Mouse (Mus musculus) forebrain, embryonic 14.5 days (tissue): ENCODE results near the gene Gm45844. TPM values are rescaled to one million over a fixed set of nuclear protein-coding genes. Genes with fewer than 3 reads are reported as not detected.

Experiments used
- ATAC-seq: fragments of 200-750 bp; cut with Nextera tagmentation; 2 replicates; pipeline ENCODE4 v1.8.0; 2017; ENCODE audit warnings: mild to moderate bottlenecking, moderate library complexity
- DNase-seq: peaks from one replicate; pipeline ENCODE4 v3.0.0-alpha.2; 2015; ENCODE audit warnings: low spot score
- H3K27ac ChIP-seq: fragments of 300-500 bp; sonication (generic); 2 replicates; pipeline ENCODE4 v1.5.1; 2014; ENCODE audit warnings: low read depth, mild to moderate bottlenecking, control low read depth, low read length, moderate library complexity
- H3K27me3 ChIP-seq: fragments of 300-500 bp; sonication (generic); replicated peaks from 2 replicates; pipeline ENCODE4 v1.6.1; 2014; ENCODE audit warnings: low read length, control low read depth, mixed read lengths; ENCODE audit not compliant: control insufficient read depth, insufficient read depth
- H3K36me3 ChIP-seq: fragments of 300-500 bp; sonication (generic); 2 replicates; pipeline ENCODE4 v1.6.1; 2014; ENCODE audit warnings: low read length, control low read depth; ENCODE audit not compliant: control insufficient read depth, insufficient read depth
- H3K4me1 ChIP-seq: fragments of 300-500 bp; sonication (generic); 2 replicates; pipeline ENCODE4 v1.6.1; 2014; ENCODE audit warnings: antibody characterized with exemption, low read length, control low read depth; ENCODE audit not compliant: control insufficient read depth, insufficient read depth
- H3K4me2 ChIP-seq: fragments of 300-500 bp; sonication (generic); 2 replicates; pipeline ENCODE4 v1.6.1; 2014; ENCODE audit warnings: mild to moderate bottlenecking, control low read depth, low read length
- H3K4me3 ChIP-seq: fragments of 300-500 bp; sonication (generic); 2 replicates; pipeline ENCODE4 v1.5.1; 2014; ENCODE audit warnings: low read depth, low read length, control low read depth
- H3K9ac ChIP-seq: fragments of 300-500 bp; sonication (generic); 2 replicates; pipeline ENCODE4 v1.6.1; 2014; ENCODE audit warnings: mild to moderate bottlenecking, low read length, control low read depth, moderate library complexity
- H3K9me3 ChIP-seq: fragments of 300-500 bp; sonication (generic); replicated peaks from 2 replicates; pipeline ENCODE4 v1.6.1; 2016; ENCODE audit warnings: low read length, control low read depth, mixed read lengths; ENCODE audit not compliant: control insufficient read depth
- WGBS: fragments of 180-500 bp; shearing (Covaris S2); extraction: QIAGEN DNeasy Blood & Tissue Kit; methylation state at CpG from one replicate; pipeline ENCODE4 v1.1.7; 2014; 5-methylcytosine and 5-hydroxymethylcytosine counted together
- microRNA-seq: library from miRNA; unstranded; fragments of <30 nt; microRNA quantifications from one replicate; pipeline ENCODE4, GENCODE M21; 2016
- polyA plus RNA-seq: library from polyadenylated mRNA; unstranded; fragments of >200 nt; fragmentation: Nextera tagmentation; extraction: Ambion mirVana; gene quantifications from 2 replicates; pipeline ENCODE4 v1.2.1, GENCODE M21; 2014

Gm45844 gene
- polyA plus RNA-seq, 1 experiment from 2014 or later = 5.8 TPM

GRCm38 (mm10) chr7:7185897-7186296 lies 92.2 kb downstream of the Gm45844 start:
- Histone ChIP-seq H3K27ac (no peak overlapping the region), H3K27me3 (no peaks in the 10 kb centered on the region), H3K4me1 (no peaks in the 10 kb centered on the region), H3K36me3 (peaks cover 22% of the 10 kb centered on the region), H3K9ac (no peak overlapping the region), H3K4me3 (no peak overlapping the region), H3K4me2 (no peak overlapping the region), H3K9me3 (no peaks in the 10 kb centered on the region)
- DNase-seq (no peak), ATAC-seq (no peak)
- 90% methylated on average over 1 of the region's 1 CpGs for WGBS

- H3K4me2 ChIP-seq = peak within 1 kb of the TSS; percentile 64
- no peaks in the 10 kb centered on the region for H3K9me3 ChIP-seq
- H3K36me3 ChIP-seq = peaks cover 13% of the 10 kb centered on the region
- DNase-seq (peak; percentile 92), ATAC-seq (peak; percentile 98)
- no peaks in the 10 kb centered on the region for H3K27me3 ChIP-seq
- 2% methylated on average over 26 of the region's 26 CpGs for WGBS
- H3K27ac ChIP-seq = no peak within 1 kb of the TSS
- H3K4me1 ChIP-seq = peaks cover 4% of the 10 kb centered on the region; the same call in 1 of the 2 replicates
- H3K9ac ChIP-seq = peak within 1 kb of the TSS; percentile 66
- H3K4me3 ChIP-seq = peak within 1 kb of the TSS; percentile 56
Measured at GRCm38 (mm10) chr7:7171227-7172147, 106.6 kb downstream of the Gm45844 start, which contains the start of gene Zfp418. Zfp418 (plus strand) TSS chr7:7171330.

Small RNA genes within 50 kb of the gene (microRNA-seq; reads per million reads assigned to microRNA genes)
- gene Mir5620 = 1.1 reads per million

Other genes starting within 250 kb of the Gm45844 start
- gene Zfp954, start 156.8 kb downstream of the Gm45844 start, polyA plus RNA-seq = 32.9 and 35.5 TPM in 2 replicates
- 11.3 and 13.7 TPM in 2 replicates for gene Zfp773, start 141.5 kb downstream of the Gm45844 start, polyA plus RNA-seq
- gene Zfp418, start 107.0 kb downstream of the Gm45844 start, polyA plus RNA-seq = 4.5 and 5.2 TPM in 2 replicates
- gene Zfp772, start 68.3 kb downstream of the Gm45844 start, polyA plus RNA-seq = 10.4 and 10.5 TPM in 2 replicates
- 0.52 and 0.93 TPM in 2 replicates for gene Vmn2r29, start 31.0 kb downstream of the Gm45844 start, polyA plus RNA-seq
- gene Clcn4, start 22.6 kb upstream of the Gm45844 start, polyA plus RNA-seq = 104 and 142 TPM in 2 replicates
- not detected in 2 replicates for gene Vmn2r30, start 59.3 kb upstream of the Gm45844 start, polyA plus RNA-seq
- not detected in 2 replicates for gene Gm45783, start 96.3 kb upstream of the Gm45844 start, polyA plus RNA-seq
- gene Vmn2r31, start 121.4 kb upstream of the Gm45844 start, polyA plus RNA-seq = not detected in 2 replicates
- gene Vmn2r32, start 201.7 kb upstream of the Gm45844 start, polyA plus RNA-seq = not detected in 2 replicates